Mouse (Mus musculus) effector memory CD4-positive, alpha-beta T cell, adult 7 months (primary cell): ENCODE measurements around the gene Gar1. TPM values are rescaled to one million over a fixed set of nuclear protein-coding genes. Genes with fewer than 3 reads are reported as not detected.

Experiments
- polyA plus RNA-seq: library from polyadenylated mRNA; unstranded; fragments of 100-300 nt; shearing (Covaris generic); gene quantifications from one replicate; pipeline ENCODE4 v1.2.1, GENCODE M21; 2017

The Gar1 gene
- 86.5 TPM for polyA plus RNA-seq

GRCm38 (mm10) chr3:129831035-129831568 is at the start of gene Gar1:
TSS of gene Gar1 (minus strand) at chr3:129831396.

GRCm38 (mm10) chr3:129878405-129879021 is 47.3 kb upstream of the Gar1 start, which contains the start of gene Pla2g12a:
TSS of gene Pla2g12a (plus strand) at chr3:129878606.

GRCm38 (mm10) chr3:129835388-129835934 is 4.3 kb upstream of the Gar1 start, which contains the start of gene Cfi:
TSS of gene Cfi (plus strand) at chr3:129835884.

GRCm38 (mm10) chr3:129822206-129822775 is 8.9 kb downstream of the Gar1 start, which contains the start of gene Rrh:
TSS of gene Rrh (minus strand) at chr3:129822587.

GRCm38 (mm10) chr3:129803765-129804164 is 27.4 kb downstream of the Gar1 start, which contains the start of gene Lrit3:
TSS of gene Lrit3 (minus strand) at chr3:129804030.

Other genes with a start within 250 kb of the Gar1 start
- gene Egf, start 76.1 kb downstream of the Gar1 start, polyA plus RNA-seq: 4.4 TPM
- gene Lrit3, start 27.4 kb downstream of the Gar1 start, polyA plus RNA-seq: not detected
- 0.35 TPM for gene Rrh, start 8.8 kb downstream of the Gar1 start, polyA plus RNA-seq
- not detected for gene Cfi, start 4.5 kb upstream of the Gar1 start, polyA plus RNA-seq
- gene Pla2g12a, start 47.2 kb upstream of the Gar1 start, polyA plus RNA-seq: 9.9 TPM
- gene Casp6, start 70.0 kb upstream of the Gar1 start, polyA plus RNA-seq: 25.0 TPM
- 16.6 TPM for gene Mcub, start 138.8 kb upstream of the Gar1 start, polyA plus RNA-seq
- gene Sec24b, start 230.2 kb upstream of the Gar1 start, polyA plus RNA-seq: 59.1 TPM